Mouse (Mus musculus): Measurements from ENCODE around the gene Spats2.
"Not testable (repeated sequence)": the region's sequence is repeated elsewhere in the genome, so short reads cannot be mapped to it uniquely, and the experiment has no call there.

DNA sequence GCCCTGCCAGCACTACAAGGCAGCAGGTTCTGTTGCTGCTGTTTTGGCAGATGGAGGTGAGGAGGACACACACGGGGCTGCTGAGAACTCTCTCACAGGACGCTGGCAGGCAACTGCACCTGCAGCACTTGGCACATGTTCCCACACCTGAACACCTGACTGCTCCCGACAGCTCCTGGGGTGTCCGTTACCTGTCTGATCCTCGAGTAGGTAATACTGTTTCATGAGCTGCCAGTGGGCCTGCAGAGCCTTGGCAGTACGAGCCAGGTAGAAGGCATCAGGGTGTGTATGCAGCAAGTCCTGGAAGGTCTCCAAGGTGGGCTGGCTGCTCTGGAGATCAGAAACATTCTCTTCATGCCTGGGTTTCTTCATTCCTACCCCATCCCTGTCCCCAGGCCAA is 121.0 kb downstream of the Spats2 start:
- not testable (repeated sequence) for TF ChIP-seq GATA1, TAL1 (IDR thresholded peaks at IDR 0.05; ENCODE audit: low read length)

Data from erythroblast, embryonic 14.5 days (primary cell).